In genomic region chr15:86925081-86925749, GRCm38 (mm10) we compare ENCODE assay signal across 13 mouse cellular contexts.
DNase-seq lines count a peak whose midpoint lies in the region; ATAC-seq and TF ChIP-seq lines count a peak whose summit lies in the region.
"Had no signal": no experiment of that assay in that cellular context is flagged by ENCODE, and none has a peak within 500 bp of the region (broad histone marks: within the 10 kb centered on the region; RNA-seq: fewer than 3 reads in every experiment).

No protein-coding gene starts in this region.

- no peaks in the 10 kb centered on the region for H3K36me3 ChIP-seq in neural tube, embryonic 11.5 days (ENCODE audit: control insufficient read depth, insufficient read depth, low read length)
- no peaks in the 10 kb centered on the region for H3K36me3 ChIP-seq in forebrain, postnatal 0 days (ENCODE audit: insufficient read depth)
- no peaks in the 10 kb centered on the region for H3K36me3 ChIP-seq in midbrain, embryonic 11.5 days (ENCODE audit: control insufficient read depth, insufficient read depth, low read length)
- H3K36me3 ChIP-seq: G1E; heart, embryonic 12.5 days had no signal

- TF ChIP-seq CTCF in forebrain, postnatal 0 days (IDR thresholded peaks at IDR 0.05; ENCODE audit: low read depth): no peak
- no peak for TF ChIP-seq CTCF in gastrocnemius, adult 2 months (IDR thresholded peaks at IDR 0.05)

- DNase-seq in neural tube, embryonic 11.5 days (ENCODE audit: low spot score): peak; percentile 20
- DNase-seq in neural tube, embryonic 10.5 days (ENCODE audit: extremely low spot score, low spot score): no peak
- peak; percentile 54 for DNase-seq in forebrain, postnatal 0 days
- peak; percentile 85 for DNase-seq in midbrain, embryonic 11.5 days (ENCODE audit: low spot score, missing footprints)
- DNase-seq in gastrocnemius, adult 2 months: no peak
- DNase-seq in cerebellum, adult 8-10 months: no peak
- DNase-seq in left cerebral cortex, postnatal 36 days (ENCODE audit: low spot score in 2 of 2): no peak
- no peak for DNase-seq in heart, postnatal 4 days
- DNase-seq: cerebellum, adult 11-12 months; lung, embryonic 14.5 days; thymus, postnatal 25 days had no signal

- no peaks in the 10 kb centered on the region for H3K27me3 ChIP-seq in neural tube, embryonic 11.5 days (ENCODE audit: control insufficient read depth, insufficient read depth, low read length)
- no peaks in the 10 kb centered on the region for H3K27me3 ChIP-seq in forebrain, postnatal 0 days (ENCODE audit: insufficient read depth, low read length)
- H3K27me3 ChIP-seq in midbrain, embryonic 11.5 days (ENCODE audit: control insufficient read depth, insufficient read depth, low read length): no peaks in the 10 kb centered on the region

- H3K4me2 ChIP-seq in neural tube, embryonic 11.5 days (ENCODE audit: low read depth): no peak overlapping the region
- H3K4me2 ChIP-seq in forebrain, postnatal 0 days (ENCODE audit: low read depth): peak overlapping the region; percentile 41
- peak overlapping the region; percentile 22 for H3K4me2 ChIP-seq in midbrain, embryonic 11.5 days
- H3K4me2 ChIP-seq: heart, embryonic 12.5 days; lung, embryonic 14.5 days had no signal

- no peak overlapping the region for H3K4me3 ChIP-seq in neural tube, embryonic 11.5 days (ENCODE audit: low read depth, low read length)
- 0 out of 2 replicates have a peak overlapping the region, but pooled peaks have one; percentile 5 for H3K4me3 ChIP-seq in forebrain, postnatal 0 days (ENCODE audit: low read depth, low read length)
- no peak overlapping the region for H3K4me3 ChIP-seq in midbrain, embryonic 11.5 days (ENCODE audit: low read depth, low read length)
- no peak overlapping the region for H3K4me3 ChIP-seq in gastrocnemius, adult 2 months
- H3K4me3 ChIP-seq: heart, embryonic 12.5 days had no signal

- H3K9ac ChIP-seq in neural tube, embryonic 11.5 days (ENCODE audit: low read length): peak overlapping the region; percentile 22; the same call in 1 of the 2 replicates
- H3K9ac ChIP-seq in forebrain, postnatal 0 days: no peak overlapping the region
- H3K9ac ChIP-seq in midbrain, embryonic 11.5 days (ENCODE audit: low read length): peak overlapping the region; percentile 36; the same call in 1 of the 2 replicates
- H3K9ac ChIP-seq: heart, embryonic 12.5 days; lung, embryonic 14.5 days had no signal

- intact Hi-C loops in gastrocnemius, adult 2 months (cut with DNase I): no loop called here
- intact Hi-C loops in left cerebral cortex, postnatal 36 days (cut with DNase I): no loop called here

- ATAC-seq in neural tube, embryonic 11.5 days (ENCODE audit: insufficient read depth, low FRiP score, low TSS enrichment): no peak
- peak; percentile 50; the same call in 1 of the 2 replicates for ATAC-seq in forebrain, postnatal 0 days
- ATAC-seq in midbrain, embryonic 11.5 days (ENCODE audit: low FRiP score): no peak

- H3K27ac ChIP-seq in neural tube, embryonic 11.5 days (ENCODE audit: low read depth, low read length): no peak overlapping the region
- no peak overlapping the region; the same call in 1 of the 2 replicates for H3K27ac ChIP-seq in forebrain, postnatal 0 days (ENCODE audit: low read depth, low read length)
- H3K27ac ChIP-seq in midbrain, embryonic 11.5 days (ENCODE audit: low read depth, low read length): no peak overlapping the region
- no peak overlapping the region for H3K27ac ChIP-seq in gastrocnemius, adult 2 months

- no peaks in the 10 kb centered on the region for H3K9me3 ChIP-seq in neural tube, embryonic 11.5 days (ENCODE audit: control insufficient read depth, low read length)
- no peaks in the 10 kb centered on the region for H3K9me3 ChIP-seq in forebrain, postnatal 0 days (ENCODE audit: low read length)
- no peaks in the 10 kb centered on the region for H3K9me3 ChIP-seq in midbrain, embryonic 11.5 days (ENCODE audit: control insufficient read depth, low read length)
- H3K9me3 ChIP-seq: heart, embryonic 12.5 days had no signal

- 12% methylated on average over 17 of the region's 17 CpGs for WGBS in neural tube, embryonic 11.5 days
- WGBS in forebrain, postnatal 0 days: 13% methylated on average over 17 of the region's 17 CpGs
- WGBS in midbrain, embryonic 11.5 days: 13% methylated on average over 17 of the region's 17 CpGs

- peaks cover 4% of the 10 kb centered on the region for H3K4me1 ChIP-seq in neural tube, embryonic 11.5 days (ENCODE audit: control insufficient read depth, insufficient read depth, low read length)
- peaks cover 12% of the 10 kb centered on the region for H3K4me1 ChIP-seq in forebrain, postnatal 0 days (ENCODE audit: insufficient read depth)
- peaks cover 14% of the 10 kb centered on the region; the same call in 1 of the 2 replicates for H3K4me1 ChIP-seq in midbrain, embryonic 11.5 days (ENCODE audit: control insufficient read depth, insufficient read depth, low read length)

Comparison
In these comparisons a context has a peak if more than half of its experiments do, and no peak if none do; other contexts are left out.
1. DNase-seq: peak in neural tube, embryonic 11.5 days (single experiment), forebrain, postnatal 0 days (single experiment) and midbrain, embryonic 11.5 days (single experiment); none in neural tube, embryonic 10.5 days (single experiment), gastrocnemius, adult 2 months (single experiment), cerebellum, adult 8-10 months (single experiment), left cerebral cortex, postnatal 36 days (0 of 2) and heart, postnatal 4 days (single experiment).